Mouse (Mus musculus) stomach, embryonic 14.5 days (tissue): ENCODE measurements at regions not wholly inside any gene's neighbourhood (a gene's known extent, or its start where the extent isn't known, plus 50 kb on each side); places are given as distances from the start of the nearest gene placed in this dataset.

ENCODE experiments used
- ATAC-seq: fragments of 200-750 bp; cut with Nextera tagmentation; 2 replicates; pipeline ENCODE4 v1.8.0; 2017; ENCODE audit warnings: low read depth, moderate TSS enrichment; ENCODE audit not compliant: insufficient number of reproducible peaks, insufficient read depth, low FRiP score
- H3K27ac ChIP-seq: fragments of 300-500 bp; sonication (generic); 2 replicates; pipeline ENCODE4 v1.5.1; 2014; ENCODE audit warnings: mild to moderate bottlenecking, low read length, moderate library complexity, mixed read lengths
- H3K27me3 ChIP-seq: fragments of 300-500 bp; sonication (generic); 2 replicates; pipeline ENCODE4 v1.6.1; 2014; ENCODE audit warnings: low read length, control low read depth, mixed read lengths; ENCODE audit not compliant: control insufficient read depth, insufficient read depth
- H3K36me3 ChIP-seq: fragments of 300-500 bp; sonication (generic); 2 replicates; pipeline ENCODE4 v1.6.1; 2014; ENCODE audit warnings: mild to moderate bottlenecking, control low read depth, low read length, moderate library complexity, mixed read lengths; ENCODE audit not compliant: control insufficient read depth, insufficient read depth
- H3K4me1 ChIP-seq: fragments of 300-500 bp; sonication (generic); 2 replicates; pipeline ENCODE4 v1.6.1; 2014; ENCODE audit warnings: low read length, control low read depth, mixed read lengths; ENCODE audit not compliant: control insufficient read depth, insufficient read depth
- H3K4me2 ChIP-seq: fragments of 300-500 bp; sonication (generic); replicated peaks from 2 replicates; pipeline ENCODE4 v1.6.1; 2014; ENCODE audit warnings: low read depth, low read length, control low read depth
- H3K4me3 ChIP-seq: fragments of 300-500 bp; sonication (generic); 2 replicates; pipeline ENCODE4 v1.5.1; 2014; ENCODE audit warnings: low read depth, low read length, control low read depth
- H3K9ac ChIP-seq: fragments of 300-500 bp; sonication (generic); replicated peaks from 2 replicates; pipeline ENCODE4 v1.6.1; 2014; ENCODE audit warnings: low read depth, mild to moderate bottlenecking, control low read depth, low read length, moderate library complexity, mixed read lengths
- H3K9me3 ChIP-seq: fragments of 300-500 bp; sonication (generic); 2 replicates; pipeline ENCODE4 v1.6.1; 2016; ENCODE audit warnings: low read depth, low read length, control low read depth; ENCODE audit not compliant: control insufficient read depth
- WGBS: fragments of 180-500 bp; shearing (Covaris S2); extraction: QIAGEN DNeasy Blood & Tissue Kit; methylation state at CpG from one replicate; pipeline ENCODE4 v1.1.7; 2014; 5-methylcytosine and 5-hydroxymethylcytosine counted together

DNA sequence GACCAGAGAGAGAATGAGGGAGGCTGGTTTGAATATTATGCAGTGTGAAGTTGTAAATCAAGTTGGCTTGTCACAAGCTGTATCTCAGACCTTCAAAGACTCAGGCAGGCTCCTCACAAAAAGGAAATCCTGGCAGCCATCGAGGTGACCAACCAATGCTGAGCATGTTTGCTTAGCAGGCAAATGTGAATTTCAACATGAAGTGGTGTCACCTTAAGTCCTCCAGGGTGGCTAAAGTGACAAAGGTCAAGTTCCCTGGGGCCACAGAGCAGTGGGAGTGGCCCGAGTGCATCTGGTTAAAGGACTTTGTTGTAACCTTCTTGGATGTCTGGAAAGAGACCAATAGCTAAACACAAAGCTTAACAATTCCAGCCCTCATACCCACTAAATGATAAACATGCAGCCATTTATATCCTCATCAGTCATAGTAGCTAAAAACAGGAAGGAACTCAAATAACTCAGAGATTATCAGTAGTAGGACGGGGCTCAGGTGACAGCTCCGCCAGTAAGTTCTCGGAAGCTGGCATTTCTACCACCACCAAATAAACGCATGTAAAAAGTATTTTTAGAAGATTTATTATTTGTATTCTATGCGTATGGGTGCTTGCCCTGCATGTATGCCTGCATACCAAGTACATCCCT lies 258.6 kb upstream of the Stt3b start:
- ATAC-seq, result no peak
- Histone ChIP-seq H3K36me3 (no peaks in the 10 kb centered on the region), H3K4me1 (0 out of 2 replicates have a peak, but pooled peaks cover 3% of the 10 kb centered on the region), H3K4me3 (no peak overlapping the region), H3K4me2 (no peak overlapping the region), H3K27me3 (no peaks in the 10 kb centered on the region), H3K9ac (no peak overlapping the region), H3K27ac (no peak overlapping the region), H3K9me3 (no peaks in the 10 kb centered on the region)
- 51% methylated on average over 7 of the region's 7 CpGs for WGBS

DNA sequence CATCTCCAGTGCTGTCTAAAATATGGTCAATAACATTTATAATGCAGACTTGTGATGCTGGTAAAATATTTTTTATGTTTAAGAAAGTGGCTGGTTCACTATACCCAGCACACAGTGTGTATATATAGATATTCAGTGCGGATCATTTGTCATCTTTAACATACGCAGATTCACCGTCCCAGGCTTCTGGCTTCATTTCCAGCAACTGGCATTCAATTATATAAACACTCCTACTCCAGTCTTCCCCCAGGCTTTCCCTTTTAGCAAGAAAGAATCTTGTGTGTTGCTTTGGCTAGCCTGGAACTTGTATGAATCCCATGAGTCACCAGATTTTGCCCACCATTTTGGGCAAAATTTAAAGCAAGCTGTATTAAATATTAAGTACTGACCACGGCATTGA lies 260.8 kb upstream of the Stt3b start:
- Histone ChIP-seq H3K9me3 (no peaks in the 10 kb centered on the region), H3K27ac (no peak overlapping the region), H3K36me3 (no peaks in the 10 kb centered on the region), H3K4me2 (no peak overlapping the region), H3K27me3 (no peaks in the 10 kb centered on the region), H3K4me3 (no peak overlapping the region), H3K9ac (no peak overlapping the region), H3K4me1 (0 out of 2 replicates have a peak, but pooled peaks cover 3% of the 10 kb centered on the region)
- no peak for ATAC-seq
- 54% methylated on average over 4 of the region's 4 CpGs for WGBS

DNA sequence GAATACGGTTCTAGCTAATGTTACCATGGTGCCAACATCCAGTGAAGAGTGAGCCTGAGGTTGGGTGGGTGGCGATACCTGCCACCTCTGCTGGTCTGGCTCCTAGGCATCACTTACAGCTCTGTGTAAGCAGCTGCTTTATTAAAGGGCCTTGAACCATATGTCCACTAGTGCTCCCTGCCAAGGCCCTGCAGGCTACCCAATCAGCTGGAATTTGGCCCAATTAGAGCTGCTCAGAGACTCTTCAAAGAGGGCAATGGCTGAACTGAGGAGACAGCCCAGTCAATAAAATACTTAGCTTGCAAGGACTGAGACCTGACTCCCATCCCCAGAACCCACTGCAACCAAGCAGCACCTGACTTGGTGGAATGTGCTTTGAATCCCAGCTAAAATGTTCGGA lies 270.9 kb upstream of the Stt3b start:
- ATAC-seq, result no peak
- WGBS, result 86% methylated on average over 3 of the region's 3 CpGs

DNA sequence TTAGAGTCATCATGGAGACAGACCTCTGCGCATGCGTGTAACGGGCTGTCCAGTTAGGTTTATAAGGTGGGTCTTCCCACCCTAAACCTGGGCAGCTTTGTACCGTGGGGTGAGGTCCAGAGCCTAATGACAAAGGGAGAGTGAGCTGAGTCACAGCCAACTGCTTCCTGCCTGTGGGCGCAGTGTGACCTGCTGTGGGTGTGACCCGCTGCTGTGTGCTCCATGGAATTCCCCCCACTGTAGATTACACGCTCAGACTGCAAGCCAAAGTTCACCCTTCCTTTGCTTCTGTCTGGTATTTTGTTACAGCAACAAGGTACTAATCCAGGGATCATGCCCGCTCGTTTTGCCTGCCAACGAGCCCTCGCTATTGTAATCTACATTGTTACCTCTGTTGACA lies 273.3 kb upstream of the Stt3b start:
- no peak overlapping the region for H3K4me3 ChIP-seq
- H3K9me3 ChIP-seq, result no peaks in the 10 kb centered on the region
- no peaks in the 10 kb centered on the region for H3K27me3 ChIP-seq
- H3K36me3 ChIP-seq, result no peaks in the 10 kb centered on the region
- no peak overlapping the region for H3K4me2 ChIP-seq
- ATAC-seq, result no peak
- no peaks in the 10 kb centered on the region for H3K4me1 ChIP-seq
- 85% methylated on average over 11 of the region's 11 CpGs for WGBS
- H3K9ac ChIP-seq, result no peak overlapping the region
- no peak overlapping the region for H3K27ac ChIP-seq

More for the DNA sequence above, 270.9 kb upstream of the Stt3b start:
- no peak overlapping the region for H3K9ac ChIP-seq
- H3K27me3 ChIP-seq, result no peaks in the 10 kb centered on the region
- no peaks in the 10 kb centered on the region; the same call in 1 of the 2 replicates for H3K9me3 ChIP-seq
- no peak overlapping the region for H3K4me3 ChIP-seq
- H3K4me2 ChIP-seq, result no peak overlapping the region
- H3K36me3 ChIP-seq, result no peaks in the 10 kb centered on the region
- no peaks in the 10 kb centered on the region for H3K4me1 ChIP-seq
- H3K27ac ChIP-seq, result no peak overlapping the region

DNA sequence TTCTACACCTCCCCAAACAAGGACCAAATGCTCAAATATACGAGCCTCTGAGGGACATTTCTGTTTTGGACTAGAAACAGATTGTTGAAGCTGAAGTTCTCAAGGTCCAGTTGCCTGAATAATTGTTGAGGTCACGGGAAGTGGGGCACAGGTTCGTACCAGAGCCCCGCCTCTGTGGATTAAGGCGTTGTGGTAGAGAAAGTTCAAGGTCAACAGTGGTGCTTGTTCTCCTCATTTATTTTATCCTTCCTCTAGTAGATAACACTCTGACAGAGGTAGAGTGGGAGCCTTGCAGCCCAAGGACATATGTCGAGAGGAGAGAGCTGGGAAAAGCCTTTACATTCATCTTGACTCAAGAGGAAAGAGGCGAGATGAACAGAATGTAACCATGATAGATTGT lies 274.7 kb upstream of the Stt3b start:
- Histone ChIP-seq H3K4me2 (no peak overlapping the region), H3K27ac (no peak overlapping the region), H3K9ac (no peak overlapping the region), H3K36me3 (no peaks in the 10 kb centered on the region), H3K4me1 (no peaks in the 10 kb centered on the region), H3K27me3 (no peaks in the 10 kb centered on the region), H3K4me3 (no peak overlapping the region), H3K9me3 (no peaks in the 10 kb centered on the region)
- 56% methylated on average over 7 of the region's 7 CpGs for WGBS
- ATAC-seq, result no peak

DNA sequence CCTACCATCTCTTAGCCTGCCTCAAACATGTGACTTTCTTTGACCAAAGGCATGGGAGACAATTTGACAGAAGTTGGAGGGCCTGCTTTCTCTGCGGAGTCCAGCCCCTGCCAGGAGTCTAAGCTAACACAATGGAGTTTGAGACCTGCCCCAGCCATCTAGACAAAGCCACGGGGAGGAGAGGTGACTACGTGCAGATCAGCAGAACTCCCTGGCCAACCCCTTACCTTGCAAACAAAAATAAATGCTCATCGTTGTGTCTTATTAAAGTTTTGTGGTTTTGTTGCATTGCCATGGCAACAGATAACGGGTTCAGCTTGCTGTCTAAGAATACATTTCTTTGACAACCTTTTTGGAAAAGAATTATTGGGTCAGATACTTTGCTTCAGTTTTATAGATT lies 282.2 kb upstream of the Stt3b start:
- Histone ChIP-seq H3K27ac (no peak overlapping the region), H3K4me2 (no peak overlapping the region), H3K27me3 (no peaks in the 10 kb centered on the region), H3K9me3 (no peaks in the 10 kb centered on the region), H3K4me3 (no peak overlapping the region), H3K36me3 (no peaks in the 10 kb centered on the region), H3K9ac (no peak overlapping the region), H3K4me1 (no peaks in the 10 kb centered on the region)
- 69% methylated on average over 5 of the region's 5 CpGs for WGBS
- no peak for ATAC-seq

DNA sequence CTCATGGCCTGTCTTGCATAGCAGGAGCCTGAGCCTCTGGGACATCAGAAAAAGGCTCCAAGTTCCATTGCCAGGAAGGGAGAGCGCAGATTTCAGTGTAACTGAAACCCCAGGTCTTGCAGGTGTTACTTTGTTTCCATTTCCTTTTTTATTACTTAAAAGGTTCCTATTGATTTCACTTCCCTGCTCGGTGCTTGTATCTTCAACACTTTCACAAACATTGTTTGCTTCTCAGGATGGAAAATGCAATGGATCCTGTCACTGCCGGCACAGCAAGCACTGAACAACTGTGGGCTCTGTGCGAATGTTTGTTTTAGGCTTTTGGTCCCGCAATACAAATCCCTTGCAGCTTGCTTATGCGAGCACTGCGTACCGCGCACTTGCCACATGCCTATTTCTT lies 290.0 kb upstream of the Stt3b start:
- WGBS, result 65% methylated on average over 9 of the region's 9 CpGs
- no peak overlapping the region for H3K4me2 ChIP-seq
- H3K4me3 ChIP-seq, result no peak overlapping the region
- H3K27ac ChIP-seq, result no peak overlapping the region
- no peak overlapping the region for H3K9ac ChIP-seq
- no peaks in the 10 kb centered on the region for H3K27me3 ChIP-seq
- H3K9me3 ChIP-seq, result no peaks in the 10 kb centered on the region
- no peaks in the 10 kb centered on the region for H3K4me1 ChIP-seq
- H3K36me3 ChIP-seq, result no peaks in the 10 kb centered on the region
- ATAC-seq, result no peak

DNA sequence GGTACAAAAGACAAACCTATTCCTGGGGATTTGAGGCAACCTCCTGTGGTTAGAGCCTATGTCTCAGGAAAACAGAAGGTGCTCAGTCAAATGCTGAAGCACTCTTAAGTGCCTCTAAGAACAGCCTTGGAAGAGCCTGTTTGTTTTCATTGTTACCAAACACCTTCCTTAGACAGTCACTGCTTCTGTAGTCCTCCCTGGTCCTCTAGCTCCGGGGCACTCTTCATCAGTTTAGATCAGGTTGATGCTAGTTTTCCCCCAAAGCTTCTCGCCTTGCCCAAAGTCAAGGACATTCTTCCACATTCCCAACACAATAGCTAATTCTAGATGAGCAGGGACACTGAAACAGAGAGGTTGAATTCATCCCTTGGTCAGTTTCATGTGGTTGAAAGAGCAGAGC lies 290.6 kb upstream of the Stt3b start:
- no peak for ATAC-seq
- Histone ChIP-seq H3K4me1 (no peaks in the 10 kb centered on the region), H3K9me3 (no peaks in the 10 kb centered on the region), H3K27ac (no peak overlapping the region), H3K4me2 (no peak overlapping the region), H3K4me3 (no peak overlapping the region), H3K27me3 (no peaks in the 10 kb centered on the region), H3K9ac (no peak overlapping the region), H3K36me3 (no peaks in the 10 kb centered on the region)
- 76% methylated on average over 2 of the region's 2 CpGs for WGBS

DNA sequence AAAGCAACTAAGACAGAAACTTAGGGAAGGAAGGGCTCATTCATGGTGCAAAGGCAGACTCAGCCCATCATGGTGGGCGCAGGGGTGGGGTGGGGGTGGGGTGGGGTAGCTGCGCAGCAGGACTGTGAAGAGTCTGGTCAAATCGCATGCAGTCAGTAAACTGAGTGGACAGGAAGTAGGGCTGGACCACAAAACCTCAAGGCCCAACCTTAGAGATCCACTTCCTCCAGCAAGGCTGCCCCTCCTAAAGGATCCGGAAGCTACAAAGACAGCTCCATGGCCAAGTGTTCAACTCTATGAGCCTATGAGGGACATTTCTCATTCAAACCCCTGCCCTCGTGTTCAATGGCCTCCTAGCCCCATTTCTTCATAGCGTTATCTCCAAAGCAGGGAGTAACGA lies 292.6 kb upstream of the Stt3b start:
- H3K4me1 ChIP-seq, result no peaks in the 10 kb centered on the region
- H3K27ac ChIP-seq, result no peak overlapping the region
- no peak overlapping the region for H3K9ac ChIP-seq
- no peak overlapping the region for H3K4me2 ChIP-seq
- H3K27me3 ChIP-seq, result no peaks in the 10 kb centered on the region
- ATAC-seq, result no peak
- H3K9me3 ChIP-seq, result no peaks in the 10 kb centered on the region
- no peak overlapping the region for H3K4me3 ChIP-seq
- WGBS, result 93% methylated on average over 7 of the region's 7 CpGs
- H3K36me3 ChIP-seq, result no peaks in the 10 kb centered on the region
